Mouse (Mus musculus) ES-Bruce4 (cell line): ENCODE measurements around the gene Gtpbp6.

Source experiments
- CTCF ChIP-seq: IDR thresholded peaks from one replicate; pipeline ENCODE4 v1.8.1; 2011; ENCODE audit warnings: low read depth, low read length
- EP300 ChIP-seq: IDR thresholded peaks from 2 replicates; pipeline ENCODE4 v1.6.1; 2011; ENCODE audit warnings: low read depth, low read length; ENCODE audit not compliant: insufficient read depth
- POLR2A ChIP-seq: IDR thresholded peaks from one replicate; pipeline ENCODE4 v1.8.1; 2011; ENCODE audit warnings: low read length; ENCODE audit not compliant: insufficient read depth

DNA sequence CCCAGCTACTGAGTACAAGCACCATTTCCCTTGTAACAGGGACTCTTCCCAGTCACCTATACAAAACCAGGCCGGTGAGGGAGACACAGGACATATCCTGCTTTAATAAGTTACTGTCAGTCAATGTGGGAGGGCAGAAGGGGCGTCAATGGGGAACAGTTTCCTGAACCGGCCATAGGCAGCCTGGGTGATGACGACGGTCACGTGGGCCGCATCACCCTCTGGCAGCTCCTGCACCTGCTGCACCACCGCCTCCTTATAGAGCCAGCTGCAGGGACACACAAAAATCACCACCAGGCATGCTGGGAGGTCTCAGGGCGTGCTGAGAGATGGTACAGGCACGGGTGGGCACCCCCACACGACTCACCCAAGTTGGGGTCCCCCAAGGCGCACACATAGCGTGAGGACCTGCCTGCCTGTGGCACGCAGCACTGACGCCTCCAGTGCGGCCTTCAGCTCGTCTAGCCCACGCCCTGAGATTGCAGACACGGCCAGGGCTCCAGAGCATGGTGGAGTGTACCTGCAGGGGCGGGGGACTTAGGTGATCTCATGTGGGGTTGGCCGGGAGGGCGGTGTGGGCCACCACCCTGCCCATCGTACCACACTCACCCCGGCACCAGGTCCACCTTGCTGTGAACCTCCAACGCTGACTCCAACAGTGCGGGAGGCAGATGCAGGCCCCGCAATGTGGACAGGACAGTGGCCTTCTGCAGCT, 3.9 kb downstream of the Gtpbp6 start:
- TF ChIP-seq POLR2A (no peak), CTCF (no peak), EP300 (no peak)
